Mouse (Mus musculus) MEL (cell line): Measurements from ENCODE around the gene Myod1. TPM values are rescaled to one million over a fixed set of nuclear protein-coding genes. Genes with fewer than 3 reads are reported as not detected.

Experiments
- DNase-seq: peaks from one replicate; pipeline ENCODE4 v3.0.0; 2011; ENCODE audit warnings: low read depth, low spot score
- H3K27ac ChIP-seq: 2 replicates; pipeline ENCODE4 v1.5.1; 2012; ENCODE audit warnings: low read depth, mild to moderate bottlenecking, control low read depth, low read length, moderate library complexity; ENCODE audit not compliant: control insufficient read depth
- H3K27me3 ChIP-seq, 2 experiments: fragments of 150-350 bp in 1 of 2; sonication (generic) in 1 of 2; 2 replicates each; pipeline ENCODE4 v1.6.1; 2012; ENCODE audit warnings: low read length in 2 of 2, mild to moderate bottlenecking in 2 of 2, improper control_type of control experiment in 1 of 2, moderate library complexity in 1 of 2; ENCODE audit not compliant: insufficient read depth in 2 of 2, control insufficient read depth in 1 of 2
- H3K36me3 ChIP-seq, 2 experiments: 2 replicates each; pipeline ENCODE4 v1.6.1; 2012 to 2014; ENCODE audit warnings: low read length in 2 of 2, improper control_type of control experiment in 1 of 2, inconsistent platforms in 1 of 2, mild to moderate bottlenecking in 1 of 2; ENCODE audit not compliant: insufficient read depth in 2 of 2, control insufficient read depth in 1 of 2
- H3K4me1 ChIP-seq, 2 experiments: fragments of 150-350 bp in 1 of 2; sonication (generic) in 1 of 2; 2 replicates each; pipeline ENCODE4 v1.6.1; 2012; ENCODE audit warnings: low read length in 2 of 2, improper control_type of control experiment in 1 of 2, mild to moderate bottlenecking in 1 of 2; ENCODE audit not compliant: insufficient read depth in 2 of 2, control insufficient read depth in 1 of 2
- H3K4me3 ChIP-seq, 2 experiments: fragments of 150-350 bp in 1 of 2; sonication (generic) in 1 of 2; 2 replicates each; pipeline ENCODE4 v1.5.1; 2012; ENCODE audit warnings: low read depth in 2 of 2, low read length in 2 of 2, mild to moderate bottlenecking in 2 of 2, moderate library complexity in 2 of 2, control low read depth in 1 of 2, improper control_type of control experiment in 1 of 2; ENCODE audit not compliant: control insufficient read depth in 1 of 2, insufficient read depth in 1 of 2
- H3K79me2 ChIP-seq: 2 replicates; pipeline ENCODE4 v1.6.1; 2012; ENCODE audit warnings: mild to moderate bottlenecking, low read length, moderate library complexity; ENCODE audit not compliant: control insufficient read depth, poor library complexity, insufficient read depth
- H3K9ac ChIP-seq: 2 replicates; pipeline ENCODE4 v1.6.1; 2012; ENCODE audit warnings: low read depth, mild to moderate bottlenecking, control low read depth, low read length, moderate library complexity; ENCODE audit not compliant: control insufficient read depth, poor library complexity, severe bottlenecking
- H3K9me3 ChIP-seq: fragments of 150-350 bp; sonication (generic); replicated peaks from 2 replicates; pipeline ENCODE4 v1.6.1; 2012; ENCODE audit warnings: mild to moderate bottlenecking, low read length, improper control_type of control experiment, moderate library complexity; ENCODE audit not compliant: insufficient read depth
- BHLHE40 ChIP-seq: IDR thresholded peaks from 2 replicates; pipeline ENCODE4 v1.6.1; 2012; ENCODE audit warnings: low read depth, mild to moderate bottlenecking, inconsistent platforms, low read length, improper control_type of control experiment, borderline replicate concordance
- CTCF ChIP-seq, 3 experiments: IDR thresholded peaks in 2 of 3; conservative IDR thresholded peaks in 1 of 3; 2 replicates each; pipeline ENCODE4 v1.5.1; 2011 to 2012; ENCODE audit warnings: low read length in 3 of 3, low read depth in 2 of 3, mild to moderate bottlenecking in 2 of 3, improper control_type of control experiment in 1 of 3, inconsistent platforms in 1 of 3, mixed read lengths in 1 of 3, moderate library complexity in 1 of 3; ENCODE audit not compliant: control insufficient read depth in 1 of 3, insufficient read depth in 1 of 3, poor library complexity in 1 of 3, severe bottlenecking in 1 of 3
- E2F4 ChIP-seq: IDR thresholded peaks from 2 replicates; pipeline ENCODE4 v1.6.1; 2011; ENCODE audit warnings: low read depth, low read length, improper control_type of control experiment, borderline replicate concordance
- EP300 ChIP-seq, 2 experiments: IDR thresholded peaks; 2 replicates each; pipeline ENCODE4 v1.6.1; 2011; ENCODE audit warnings: improper control_type of control experiment in 2 of 2, low read length in 2 of 2, low read depth in 1 of 2, mild to moderate bottlenecking in 1 of 2
- ETS1 ChIP-seq: IDR thresholded peaks from 2 replicates; pipeline ENCODE4 v1.6.1; 2012; ENCODE audit warnings: low read depth, mild to moderate bottlenecking, inconsistent platforms, low read length, improper control_type of control experiment, moderate library complexity
- GATA1 ChIP-seq: IDR thresholded peaks from 2 replicates; pipeline ENCODE4 v1.6.1; 2011; ENCODE audit warnings: low read depth, low read length, improper control_type of control experiment
- JUND ChIP-seq: IDR thresholded peaks from 2 replicates; pipeline ENCODE4 v1.6.1; 2011; ENCODE audit warnings: low read depth, mild to moderate bottlenecking, improper control_type of control experiment, low read length
- MAFK ChIP-seq: IDR thresholded peaks from 2 replicates; pipeline ENCODE4 v1.6.1; 2011; ENCODE audit warnings: low read depth, mild to moderate bottlenecking, low read length, improper control_type of control experiment, borderline replicate concordance
- MAZ ChIP-seq: IDR thresholded peaks from 2 replicates; pipeline ENCODE4 v1.6.1; 2012; ENCODE audit warnings: low read depth, mild to moderate bottlenecking, inconsistent platforms, low read length, improper control_type of control experiment
- MYB ChIP-seq: IDR thresholded peaks from 2 replicates; pipeline ENCODE4 v1.6.1; 2011; ENCODE audit warnings: mild to moderate bottlenecking, low read depth, low read length, improper control_type of control experiment
- MYC ChIP-seq: IDR thresholded peaks from 2 replicates; pipeline ENCODE4 v1.6.1; 2011; ENCODE audit warnings: low read depth, mild to moderate bottlenecking, low read length, improper control_type of control experiment, moderate library complexity
- NELFE ChIP-seq: IDR thresholded peaks from 2 replicates; pipeline ENCODE4 v1.6.1; 2011; ENCODE audit warnings: low read depth, low read length, improper control_type of control experiment
- NRF1 ChIP-seq: IDR thresholded peaks from 2 replicates; pipeline ENCODE4 v1.6.1; 2014; ENCODE audit warnings: low read depth, mild to moderate bottlenecking, inconsistent platforms, low read length, improper control_type of control experiment, moderate library complexity; ENCODE audit not compliant: poor library complexity, insufficient read depth, severe bottlenecking
- POLR2A ChIP-seq, 2 experiments: IDR thresholded peaks; 2 replicates each; pipeline ENCODE4 v1.6.1; 2011 to 2012; ENCODE audit warnings: low read length in 2 of 2, mild to moderate bottlenecking in 2 of 2, control low read depth in 1 of 2, improper control_type of control experiment in 1 of 2, low read depth in 1 of 2, moderate library complexity in 1 of 2; ENCODE audit not compliant: control insufficient read depth in 1 of 2, insufficient read depth in 1 of 2, poor library complexity in 1 of 2
- POLR2AphosphoS2 ChIP-seq: IDR thresholded peaks from 2 replicates; pipeline ENCODE4 v1.6.1; 2011; ENCODE audit warnings: low read length, improper control_type of control experiment
- POLR2AphosphoS5 ChIP-seq: IDR thresholded peaks from 2 replicates; pipeline ENCODE4 v1.6.1; 2012; ENCODE audit warnings: low read depth, borderline replicate concordance, mild to moderate bottlenecking, inconsistent platforms, low read length, moderate library complexity, mixed read lengths
- RAD21 ChIP-seq: IDR thresholded peaks from 2 replicates; pipeline ENCODE4 v1.6.1; 2011; ENCODE audit warnings: mild to moderate bottlenecking, low read depth, low read length, improper control_type of control experiment
- SIN3A ChIP-seq: IDR thresholded peaks from 2 replicates; pipeline ENCODE4 v1.6.1; 2012; ENCODE audit warnings: low read length, improper control_type of control experiment, inconsistent platforms
- TAL1 ChIP-seq: IDR thresholded peaks from 2 replicates; pipeline ENCODE4 v1.6.1; 2012; ENCODE audit warnings: mild to moderate bottlenecking, inconsistent platforms, low read length, moderate library complexity, mixed read lengths
- TCF12 ChIP-seq: IDR thresholded peaks from 2 replicates; pipeline ENCODE4 v1.6.1; 2014; ENCODE audit warnings: low read depth, mild to moderate bottlenecking, inconsistent platforms, low read length, improper control_type of control experiment, moderate library complexity
- UBTF ChIP-seq: IDR thresholded peaks from 2 replicates; pipeline ENCODE4 v1.6.1; 2012; ENCODE audit warnings: low read depth, mild to moderate bottlenecking, inconsistent platforms, low read length, improper control_type of control experiment, moderate library complexity, borderline replicate concordance; ENCODE audit not compliant: insufficient read depth
- USF2 ChIP-seq, 2 experiments: IDR thresholded peaks; 2 replicates each; pipeline ENCODE4 v1.6.1; 2011 to 2012; ENCODE audit warnings: improper control_type of control experiment in 2 of 2, low read length in 2 of 2, borderline replicate concordance in 1 of 2, inconsistent platforms in 1 of 2, low read depth in 1 of 2, mild to moderate bottlenecking in 1 of 2; ENCODE audit not compliant: insufficient read depth in 1 of 2
- ZKSCAN1 ChIP-seq: IDR thresholded peaks from 2 replicates; pipeline ENCODE4 v1.6.1; 2012; ENCODE audit warnings: low read depth, mild to moderate bottlenecking, inconsistent platforms, low read length, improper control_type of control experiment, moderate library complexity
- ZMIZ1 ChIP-seq: IDR thresholded peaks from 2 replicates; pipeline ENCODE4 v1.6.1; 2012; ENCODE audit warnings: low read depth, mild to moderate bottlenecking, inconsistent platforms, low read length, improper control_type of control experiment, moderate library complexity
- polyA plus RNA-seq, 2 experiments: library from polyadenylated mRNA; stranded (reverse) in 1 of 2; unstranded in 1 of 2; fragments of >175 nt in 1 of 2; fragments of >200 nt in 1 of 2; gene quantifications; 2 replicates each; pipeline versions ENCODE4 v1.2.1 to v1.2.4; 2012; ENCODE audit warnings: low replicate concordance in 2 of 2, low read depth in 1 of 2; ENCODE audit not compliant: insufficient read length in 2 of 2, insufficient read depth in 1 of 2, missing spikeins in 1 of 2
- total RNA-seq: library from RNA; depleted of rRNA; stranded (reverse); fragments of 300-350 nt; gene quantifications from 2 replicates; pipeline ENCODE4 v1.2.3, GENCODE M21; 2012

Myod1 gene
- total and polyA plus RNA-seq, 3 experiments: not detected

GRCm38 (mm10) chr7:46404756-46405155 lies 28.5 kb downstream of the Myod1 start:
- Histone ChIP-seq H3K4me1 (no peaks in the 10 kb centered on the region), H3K27me3 (no peaks in the 10 kb centered on the region)

GRCm38 (mm10) chr7:46408606-46409005 lies 32.3 kb downstream of the Myod1 start:
- no peaks in the 10 kb centered on the region for H3K36me3 ChIP-seq
- H3K4me3 ChIP-seq: no peak overlapping the region
- no peaks in the 10 kb centered on the region for H3K4me1 ChIP-seq
- H3K27ac ChIP-seq: no peak overlapping the region
- no peak for TF ChIP-seq UBTF
- no peak for TF ChIP-seq GATA1
- TF ChIP-seq MAFK: no peak
- TF ChIP-seq TCF12: no peak
- TF ChIP-seq NRF1: no peak
- TF ChIP-seq SIN3A: no peak
- TF ChIP-seq POLR2AphosphoS5: no peak
- no peak for TF ChIP-seq MYC
- no peak for TF ChIP-seq POLR2AphosphoS2
- no peak for TF ChIP-seq NELFE
- TF ChIP-seq TAL1: no peak
- TF ChIP-seq BHLHE40: no peak
- no peak for TF ChIP-seq MYB
- TF ChIP-seq ZKSCAN1: no peak
- no peak for TF ChIP-seq POLR2A (IDR thresholded peaks at IDR 0.05; ENCODE audit: control insufficient read depth in 1 of 2, insufficient read depth in 1 of 2, low read depth in 1 of 2, low read length in 2 of 2, poor library complexity in 1 of 2)
- TF ChIP-seq E2F4: no peak
- no peak for TF ChIP-seq USF2 (IDR thresholded peaks at IDR 0.05; ENCODE audit: borderline replicate concordance in 1 of 2, insufficient read depth in 1 of 2, low read depth in 1 of 2, low read length in 2 of 2)
- no peak for TF ChIP-seq JUND
- no peak for TF ChIP-seq EP300 (IDR thresholded peaks at IDR 0.05; ENCODE audit: low read depth in 1 of 2, low read length in 2 of 2)
- no peak for TF ChIP-seq CTCF (IDR thresholded peaks at IDR 0.05 in 2 of 3, conservative IDR thresholded peaks at IDR 0.05 in 1 of 3; ENCODE audit: control insufficient read depth in 1 of 3, insufficient read depth in 1 of 3, low read depth in 2 of 3, low read length in 3 of 3, poor library complexity in 1 of 3, severe bottlenecking in 1 of 3)
- TF ChIP-seq, all 39 proteins: peak for 0
- no peaks in the 10 kb centered on the region for H3K9me3 ChIP-seq
- H3K79me2 ChIP-seq: no peaks in the 10 kb centered on the region
- no peaks in the 10 kb centered on the region for H3K27me3 ChIP-seq
- DNase-seq: no peak
- no peak overlapping the region for H3K9ac ChIP-seq

More at GRCm38 (mm10) chr7:46404756-46405155, 28.5 kb downstream of the Myod1 start:
- Histone ChIP-seq H3K9me3 (no peaks in the 10 kb centered on the region), H3K27ac (no peak overlapping the region), H3K4me3 (no peak overlapping the region), H3K79me2 (no peaks in the 10 kb centered on the region), H3K9ac (no peak overlapping the region), H3K36me3 (no peaks in the 10 kb centered on the region)
- TF ChIP-seq ZMIZ1 (no peak), BHLHE40 (no peak), MAZ (no peak), RAD21 (no peak), ETS1 (no peak)
- no peak for DNase-seq
